Mouse (Mus musculus) kidney, adult 18-20 months (tissue): Measurements from ENCODE around the gene Ppp1r12b.
A peak's percentile ranks its signal among the peaks of the same experiment; 100 is the strongest.

Experiments used
- DNase-seq: peaks from one replicate; pipeline ENCODE4 v3.0.0; 2021

The Ppp1r12b gene

GRCm38 (mm10) chr1:134712781-134713299 is 242.9 kb downstream of the Ppp1r12b start:
- no peak for DNase-seq

- DNase-seq: no peak
Measured at GRCm38 (mm10) chr1:134711653-134712052, 244.1 kb downstream of the Ppp1r12b start.

GRCm38 (mm10) chr1:134711061-134711460 is 244.7 kb downstream of the Ppp1r12b start:
- no peak for DNase-seq

- no peak for DNase-seq
Measured at GRCm38 (mm10) chr1:134709411-134710306, 246.1 kb downstream of the Ppp1r12b start.

- DNase-seq: peak; percentile 21
Measured at GRCm38 (mm10) chr1:134708801-134709385, 246.8 kb downstream of the Ppp1r12b start.

GRCm38 (mm10) chr1:134708274-134708673 is 247.5 kb downstream of the Ppp1r12b start:
- no peak for DNase-seq

DNA sequence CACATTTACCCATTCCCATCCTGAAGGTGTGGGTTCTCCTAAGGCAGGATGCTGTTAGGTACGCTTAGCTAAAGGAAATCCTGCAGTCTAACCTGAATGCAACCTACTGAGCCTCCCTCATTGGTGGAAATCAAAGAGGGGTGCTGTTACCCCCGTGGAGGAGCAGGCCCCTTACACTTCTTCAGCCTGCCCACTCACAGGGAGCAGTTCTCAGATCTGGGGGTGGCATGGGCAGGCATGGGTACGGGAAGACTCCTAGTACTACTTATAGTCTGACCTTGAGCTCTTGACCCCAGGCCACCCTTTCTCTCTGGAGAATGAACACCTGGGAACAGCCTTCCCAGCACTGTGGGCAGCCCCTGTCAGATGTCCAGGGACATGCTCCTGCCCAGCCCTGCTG is 248.2 kb downstream of the Ppp1r12b start:
- no peak for DNase-seq

- no peak for DNase-seq
Measured at GRCm38 (mm10) chr1:134706549-134706948, 249.2 kb downstream of the Ppp1r12b start.
